Mouse (Mus musculus) spleen, adult 12 weeks (tissue): ENCODE data around the gene Polr2h.

ENCODE experiments used
- DNase-seq: peaks from one replicate; pipeline ENCODE4 v3.0.0; 2022; ENCODE audit warnings: low spot score

The Polr2h gene

DNA sequence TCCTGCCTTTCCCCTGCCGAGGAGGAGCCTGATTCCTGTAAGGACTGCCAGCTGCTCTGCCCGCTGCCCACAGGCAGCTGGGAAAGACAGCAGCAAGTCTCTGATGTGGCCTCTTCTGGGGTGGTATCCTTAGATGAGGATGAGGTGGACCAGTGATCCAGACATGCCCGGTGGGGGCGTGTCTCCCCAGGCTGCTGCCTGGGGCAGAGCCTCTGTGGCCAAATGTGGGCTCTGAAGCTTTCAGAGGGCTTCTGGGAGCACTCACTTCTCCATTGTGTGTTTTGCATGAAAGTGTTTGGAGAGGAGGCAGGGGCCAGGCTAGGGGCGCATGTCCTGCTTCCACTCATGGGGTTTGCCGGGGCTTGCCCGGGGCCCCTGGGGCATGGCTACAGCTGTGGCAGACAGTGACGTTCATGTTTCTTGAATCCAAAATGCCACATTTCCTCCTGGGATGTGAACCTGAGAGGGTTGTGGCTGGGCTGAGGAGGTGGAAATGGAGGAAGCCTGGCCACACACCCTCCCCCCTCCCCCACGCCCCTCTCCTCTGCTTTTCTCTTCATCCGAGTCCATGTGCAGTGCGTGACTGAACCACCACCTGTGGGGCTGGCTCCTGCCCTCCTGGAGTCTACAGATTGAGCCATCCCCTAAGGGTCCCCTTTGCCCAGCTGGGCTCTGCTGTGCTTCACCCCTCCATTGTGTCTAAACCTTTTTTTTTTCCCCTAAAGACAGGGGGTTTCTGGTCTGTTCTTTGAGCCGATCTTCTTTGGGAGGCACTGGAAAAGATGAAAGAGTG is 15.5 kb upstream of the Polr2h start:
- no peak for DNase-seq

DNA sequence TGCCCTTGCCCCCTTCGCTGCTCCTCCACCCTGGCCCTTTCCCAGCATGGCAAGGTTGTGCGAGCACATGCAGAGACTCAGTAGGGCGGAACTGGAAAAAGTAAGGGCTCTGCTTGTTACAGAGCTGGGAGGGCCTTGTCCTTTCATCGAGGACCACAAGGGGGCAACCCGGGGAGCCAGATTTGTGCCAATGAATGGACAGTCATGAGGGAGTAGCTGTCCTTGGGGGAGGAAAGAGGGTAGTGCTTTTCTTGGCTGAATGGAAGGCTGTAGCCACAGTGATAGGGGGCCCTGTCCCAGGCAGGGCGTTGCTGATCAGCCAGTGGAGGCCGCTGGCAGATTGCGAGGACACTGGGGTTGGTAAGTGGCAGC is 15.0 kb upstream of the Polr2h start:
- no peak for DNase-seq

GRCm38 (mm10) chr16:20703071-20703470 is 14.4 kb upstream of the Polr2h start:
- DNase-seq: no peak

DNA sequence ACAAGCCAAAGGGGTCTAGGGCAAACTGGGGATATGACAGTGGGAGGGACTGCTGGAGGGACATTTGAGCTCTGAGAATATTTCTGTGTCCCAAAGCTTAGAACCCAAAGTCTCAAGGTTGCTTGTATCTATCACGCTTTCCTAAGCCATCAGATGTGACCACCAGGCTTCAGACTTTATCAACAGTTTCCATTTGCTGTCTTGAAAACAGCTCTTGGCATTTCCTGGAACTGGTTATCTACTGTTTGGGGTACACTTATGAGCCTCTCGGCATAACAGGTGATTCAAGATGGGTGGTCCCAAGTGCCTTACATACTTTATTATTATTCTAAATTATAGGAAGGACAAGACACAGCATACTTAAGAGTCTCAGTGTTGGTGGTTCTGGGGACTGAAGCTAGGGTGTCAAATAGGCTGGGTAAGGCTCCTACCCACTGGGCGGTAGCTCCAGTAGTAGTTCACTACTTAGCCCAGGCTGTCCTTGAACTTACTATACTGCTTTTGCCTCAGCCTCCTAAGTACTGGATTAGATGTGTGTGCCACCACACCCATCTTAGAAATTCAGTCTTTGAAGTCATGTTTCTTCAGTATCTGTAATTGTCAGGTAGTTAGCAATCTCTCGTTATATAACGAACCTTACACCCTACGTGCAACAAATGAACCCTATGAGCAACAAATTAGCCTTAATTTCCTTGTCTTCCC is 13.6 kb upstream of the Polr2h start:
- no peak for DNase-seq

- DNase-seq: no peak
Observed at GRCm38 (mm10) chr16:20705786-20706185, 11.7 kb upstream of the Polr2h start.

DNA sequence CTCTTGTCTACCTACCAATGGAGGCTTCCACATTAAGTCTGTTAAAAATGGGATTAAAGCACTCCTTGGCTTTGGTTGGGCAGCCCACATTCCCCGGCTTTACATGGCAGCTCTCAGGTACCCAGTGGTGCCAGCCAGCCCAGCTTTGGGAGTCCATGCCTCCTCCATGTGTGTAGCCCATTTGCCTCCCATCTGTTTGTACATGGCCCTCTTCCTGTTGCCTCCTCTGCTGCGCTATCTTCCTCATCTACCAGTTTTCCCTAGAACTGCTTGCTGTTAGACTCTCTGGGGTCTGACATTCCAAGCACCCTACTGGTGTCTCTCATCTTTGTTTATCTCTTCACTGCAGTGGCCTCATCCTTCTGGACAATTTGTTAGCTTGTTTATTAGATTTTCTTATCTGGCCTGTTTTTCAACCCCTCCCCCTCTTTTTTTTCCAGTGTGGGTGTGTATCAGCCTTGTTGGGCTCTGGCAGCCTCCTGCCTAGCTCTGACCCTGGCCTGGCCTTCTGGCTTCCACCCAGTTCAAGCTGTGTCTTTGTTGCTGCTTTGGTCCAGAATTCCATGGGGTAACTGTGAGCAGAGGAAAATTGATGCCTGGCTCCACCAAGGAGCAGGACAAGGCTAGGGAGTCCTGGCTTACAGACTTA is 10.9 kb upstream of the Polr2h start:
- DNase-seq: no peak

DNA sequence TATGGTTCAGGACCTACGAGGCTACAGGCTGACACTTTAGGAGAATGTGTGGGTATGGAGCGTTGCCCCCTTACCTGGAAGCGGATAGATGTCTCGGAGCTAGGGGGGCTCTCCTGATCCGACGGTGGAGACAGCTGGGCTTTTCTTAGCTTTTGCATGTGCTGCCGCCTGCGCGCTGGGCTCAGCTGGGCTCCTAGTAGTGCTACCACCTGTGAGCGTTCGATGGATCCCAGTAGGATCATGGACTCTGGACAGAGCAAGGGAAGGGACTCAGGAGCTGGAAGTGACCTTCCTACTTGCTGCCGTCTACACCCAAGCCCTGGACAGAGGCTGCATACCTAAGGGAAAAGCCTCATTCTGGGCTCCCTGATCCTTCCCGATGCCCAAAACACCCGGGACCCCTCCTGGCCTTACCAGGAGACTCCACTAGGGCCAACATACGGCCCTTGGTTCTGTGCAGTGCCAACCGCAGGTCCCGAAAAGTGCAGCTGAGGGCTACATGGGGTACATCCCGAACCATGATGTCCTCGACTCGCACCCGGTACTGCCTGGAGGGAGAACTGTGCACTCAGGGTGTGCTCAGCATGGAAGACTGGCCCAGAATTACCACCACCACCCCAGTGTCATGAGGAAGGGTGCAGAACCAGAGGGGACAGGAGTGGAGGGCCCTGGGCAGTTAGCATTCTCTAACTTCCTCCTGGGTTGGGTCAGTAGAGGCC is 9.1 kb upstream of the Polr2h start:
- no peak for DNase-seq

- DNase-seq: no peak
Observed at GRCm38 (mm10) chr16:20708939-20709734, 8.3 kb upstream of the Polr2h start.

DNA sequence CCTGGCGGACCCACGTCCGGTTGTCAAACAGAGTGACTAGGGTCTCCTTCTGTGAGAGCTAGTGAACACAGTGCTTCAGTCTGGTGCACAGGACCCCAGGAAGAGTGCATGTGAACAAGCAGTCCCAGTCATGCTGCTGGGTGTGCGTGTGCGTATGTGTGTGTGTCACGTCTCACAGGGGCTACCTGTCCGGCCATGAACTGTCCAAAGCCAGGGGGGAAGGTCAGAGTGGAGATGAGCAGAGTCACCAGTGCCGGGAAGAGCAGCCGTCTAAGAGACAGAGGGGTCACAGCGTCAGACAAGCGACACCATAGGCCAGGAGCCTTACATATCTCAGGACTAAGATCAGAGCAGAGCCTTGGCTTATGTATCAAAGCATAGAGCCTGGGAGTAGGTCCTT is 7.1 kb upstream of the Polr2h start:
- no peak for DNase-seq

- no peak for DNase-seq
Observed at GRCm38 (mm10) chr16:20710810-20711209, 6.7 kb upstream of the Polr2h start.

- no peak for DNase-seq
Observed at GRCm38 (mm10) chr16:20712190-20712589, 5.3 kb upstream of the Polr2h start.

- no peak for DNase-seq
Observed at GRCm38 (mm10) chr16:20712889-20713288, 4.6 kb upstream of the Polr2h start.

GRCm38 (mm10) chr16:20714307-20715080 is 3.0 kb upstream of the Polr2h start:
- no peak for DNase-seq

- DNase-seq: no peak
Observed at GRCm38 (mm10) chr16:20715161-20715560, 2.3 kb upstream of the Polr2h start.

DNA sequence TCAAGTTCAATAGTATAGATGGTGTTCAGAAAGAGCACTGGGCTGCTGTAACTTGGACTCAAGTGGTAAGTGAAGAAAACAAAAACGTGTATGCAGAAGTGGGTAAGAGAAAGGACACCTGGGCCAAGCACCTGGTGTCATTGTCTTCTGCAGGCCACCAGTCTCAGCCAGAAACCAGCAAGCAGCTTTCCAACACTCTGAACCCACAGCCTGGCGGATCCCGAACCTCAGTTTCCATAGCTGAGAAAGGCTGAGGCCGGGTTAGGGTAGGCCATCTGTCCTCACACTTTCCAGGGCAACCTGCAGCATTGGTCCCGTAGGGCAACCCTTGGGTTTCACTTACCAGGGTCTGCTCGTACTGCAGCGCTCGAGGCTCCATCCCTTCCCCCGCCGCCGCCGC is 1.9 kb upstream of the Polr2h start:
- DNase-seq: no peak

DNA sequence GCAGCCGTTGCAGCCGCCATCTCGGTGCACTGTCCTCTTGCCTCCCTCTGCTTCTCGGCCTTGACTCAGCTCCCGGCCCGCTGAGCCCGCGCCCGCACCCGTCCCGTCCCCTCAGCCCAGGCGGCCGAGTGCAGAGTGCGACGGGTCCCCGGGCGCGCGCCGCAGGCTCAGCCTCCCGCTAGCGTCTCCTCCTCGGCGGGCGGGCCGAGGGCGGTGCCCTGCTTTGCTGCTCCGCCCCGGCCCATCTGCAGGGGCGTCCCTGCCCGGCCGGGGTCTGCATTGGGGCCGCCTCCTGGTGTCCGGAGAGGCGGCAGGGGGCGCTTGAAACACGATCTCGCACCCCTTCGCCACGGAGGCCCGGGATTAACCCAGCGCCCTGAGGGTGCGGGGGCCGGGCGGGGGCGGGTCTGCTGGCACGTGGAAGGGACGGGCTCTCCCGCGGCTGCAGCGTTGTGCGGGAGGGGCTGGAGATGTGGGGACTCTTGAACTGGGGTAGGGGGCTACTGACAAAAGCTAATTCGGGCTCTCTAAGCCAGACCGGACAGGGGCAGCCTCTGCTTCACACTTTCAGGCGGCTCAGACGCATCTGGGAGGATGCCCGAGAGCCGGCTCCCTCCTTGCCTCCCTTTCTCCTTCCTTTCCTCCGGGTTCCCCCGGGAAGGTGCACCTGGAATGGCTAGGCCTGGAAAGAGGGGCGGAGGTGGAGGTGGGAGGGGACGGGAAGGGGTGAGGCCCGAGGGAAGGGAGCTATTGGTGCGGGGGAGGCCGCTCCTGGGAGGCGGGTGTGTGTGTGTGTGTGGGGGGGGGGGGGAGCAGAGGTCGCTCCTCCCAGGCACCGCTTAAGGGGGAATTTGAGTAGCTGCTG is 1.3 kb upstream of the Polr2h start:
- DNase-seq: peak; percentile 73

DNA sequence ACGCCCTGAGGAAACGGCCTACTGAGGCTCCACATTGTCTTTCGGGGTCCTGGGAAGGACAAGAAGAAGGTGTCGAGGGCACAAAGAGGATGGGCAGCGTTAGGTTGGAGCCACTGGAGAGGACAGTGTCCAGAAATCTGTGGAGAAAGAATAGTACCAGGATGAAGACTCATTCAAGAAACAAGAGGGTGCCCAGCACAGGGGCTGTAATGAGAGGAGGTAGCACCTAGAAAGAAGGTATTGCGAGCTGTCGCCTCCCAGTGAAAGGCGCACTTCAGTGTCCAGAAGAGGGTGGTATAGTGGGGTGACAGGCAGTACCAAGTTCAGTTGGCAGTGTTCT is 654 bp upstream of the Polr2h start:
- no peak for DNase-seq

DNA sequence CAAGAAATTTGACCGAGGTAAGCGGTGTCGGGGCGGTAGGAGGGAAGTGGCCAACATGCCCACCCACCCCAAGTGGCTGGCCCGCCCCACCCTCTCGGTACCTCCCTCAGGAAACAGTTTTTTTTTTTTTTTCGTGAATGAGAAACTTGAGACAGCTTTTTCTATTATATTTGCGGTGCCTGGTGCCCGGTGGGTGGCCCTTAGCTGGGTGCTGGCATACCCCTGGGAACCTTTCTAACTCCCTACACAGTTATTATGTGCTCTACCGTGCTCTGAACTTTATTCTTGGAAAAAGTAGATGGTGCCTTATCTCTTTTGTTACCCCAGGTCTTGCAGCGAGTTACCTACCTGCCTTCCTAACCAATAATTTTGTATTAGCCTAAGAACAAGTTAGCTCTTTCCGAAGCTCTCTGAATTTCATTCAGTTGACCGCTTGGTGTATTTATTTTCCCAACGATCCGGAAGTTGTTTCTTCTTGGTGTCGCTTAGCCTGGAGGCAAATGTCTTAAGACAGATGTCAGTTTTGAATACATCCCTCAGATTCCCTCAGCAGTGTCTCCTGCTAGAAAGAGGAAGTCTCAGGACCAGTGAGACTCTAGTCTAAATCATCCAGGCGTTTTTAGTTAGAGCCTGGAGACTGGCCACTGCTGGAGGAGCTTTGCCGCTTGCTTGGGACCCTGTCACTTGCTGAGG is 659 bp downstream of the Polr2h start:
- no peak for DNase-seq

- no peak for DNase-seq
Observed at GRCm38 (mm10) chr16:20721808-20722207, 4.3 kb downstream of the Polr2h start.
